Mouse (Mus musculus) bone marrow, adult 2 months (tissue): Measurements from ENCODE around the gene Nop58. TPM values are rescaled to one million over a fixed set of nuclear protein-coding genes. Genes with fewer than 3 reads are reported as not detected.
A peak's percentile ranks its signal among the peaks of the same experiment; 100 is the strongest.

Source experiments
- H3K27ac ChIP-seq: fragments of 200-500 bp; 2 replicates; pipeline ENCODE4 v1.5.1; 2012; ENCODE audit warnings: low read depth, mild to moderate bottlenecking, control low read depth, inconsistent platforms, low read length; ENCODE audit not compliant: control insufficient read depth, poor library complexity, insufficient read depth
- H3K4me1 ChIP-seq: fragments of 200-500 bp; 2 replicates; pipeline ENCODE4 v1.6.1; 2011; ENCODE audit warnings: low read length; ENCODE audit not compliant: control insufficient read depth, insufficient read depth
- H3K4me3 ChIP-seq: fragments of 200-500 bp; replicated peaks from 2 replicates; pipeline ENCODE3; 2011; ENCODE audit warnings: mild to moderate bottlenecking, low read depth, low read length, control low read depth; ENCODE audit not compliant: control insufficient read depth
- CTCF ChIP-seq: fragments of 200-500 bp; IDR thresholded peaks from 2 replicates; pipeline ENCODE4 v1.5.1; 2011; ENCODE audit warnings: low read length, control low read depth; ENCODE audit not compliant: control insufficient read depth, insufficient read depth
- POLR2A ChIP-seq: fragments of 200-500 bp; IDR thresholded peaks from 2 replicates; pipeline ENCODE4 v1.6.1; 2011; ENCODE audit warnings: low read depth, mild to moderate bottlenecking, control low read depth, low read length, borderline replicate concordance; ENCODE audit not compliant: control insufficient read depth
- WGBS: fragments of 180-500 bp; shearing (Covaris S2); methylation state at CpG from one replicate; pipeline ENCODE4 v1.1.7; 2018; 5-methylcytosine and 5-hydroxymethylcytosine counted together
- polyA plus RNA-seq: library from polyadenylated mRNA; stranded (reverse); fragments of >200 nt; gene quantifications from 2 replicates; pipeline ENCODE4 v1.2.4, GENCODE M21; 2011; ENCODE audit warnings: low replicate concordance; ENCODE audit not compliant: missing spikeins, insufficient read depth, insufficient read length

Gene Nop58
- polyA plus RNA-seq, 1 experiment, result 150 TPM

DNA sequence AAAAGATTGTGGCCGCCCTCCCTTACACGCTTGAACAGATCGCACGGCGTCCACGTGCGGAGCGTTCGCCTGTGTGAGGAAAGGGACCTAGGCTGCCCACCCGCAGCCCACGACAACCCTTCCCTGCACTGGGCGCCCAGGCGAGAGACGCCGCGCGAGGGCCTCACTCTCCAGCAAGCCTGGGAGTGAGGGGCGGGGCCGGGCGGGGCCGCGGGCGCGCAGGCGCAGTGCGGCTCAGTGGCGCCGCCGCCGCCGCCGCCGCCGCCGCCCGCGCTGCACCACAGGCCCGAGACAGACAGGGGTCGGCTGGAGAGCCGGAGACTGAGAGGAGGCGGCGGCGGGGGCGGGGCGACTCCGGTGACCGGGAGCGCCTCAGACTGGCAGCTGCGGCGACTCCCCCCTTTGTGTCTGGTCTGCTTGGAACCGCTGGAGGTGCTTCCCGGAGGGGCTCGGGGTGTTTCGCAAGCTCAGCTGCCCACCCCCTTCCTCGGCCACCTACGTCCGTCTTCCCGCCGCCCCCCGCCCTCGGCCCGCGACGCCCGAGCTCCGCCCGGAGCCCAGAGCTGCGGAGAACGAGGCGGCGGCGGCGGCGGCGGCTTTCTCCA lies 78.5 kb downstream of the Nop58 start, which contains the start of gene Bmpr2:
TSS of gene Bmpr2 (plus strand) at position 237 of the 605 bp plus-strand sequence.
- Histone ChIP-seq H3K27ac (peak within 1 kb of the TSS; percentile 79), H3K4me1 (no peaks in the 10 kb centered on the region), H3K4me3 (peak within 1 kb of the TSS; percentile 93)
- WGBS, result under 1% methylated on average over 69 of the region's 75 CpGs
- TF ChIP-seq POLR2A (peak; percentile 57; the same call in 1 of the 2 replicates), CTCF (no peak)

DNA sequence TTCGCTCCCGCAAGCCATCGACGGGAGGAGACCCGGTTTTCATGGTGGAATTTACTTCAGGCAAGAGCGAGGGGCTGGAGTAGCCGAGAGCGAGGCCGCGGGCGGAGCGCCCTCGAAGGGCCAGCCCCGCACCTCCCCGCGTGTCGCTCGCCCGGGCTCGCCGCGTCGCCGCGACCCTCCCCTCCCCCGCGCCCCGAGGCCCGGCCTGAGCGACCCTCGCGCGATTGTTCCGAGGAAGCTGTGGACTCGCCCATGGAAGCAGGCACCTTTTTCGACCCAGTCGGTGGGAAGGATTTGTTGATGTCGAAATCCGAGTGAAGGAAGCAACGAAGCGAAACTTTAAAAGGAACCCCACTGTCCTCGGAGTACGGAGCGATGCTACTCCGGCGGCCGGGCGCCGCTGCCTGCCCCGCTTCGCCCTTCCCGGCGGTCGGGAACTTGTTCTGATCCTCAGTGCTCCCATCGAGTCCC lies 79.0 kb downstream of the Nop58 start:
- peak overlapping the region; percentile 79 for H3K27ac ChIP-seq
- peak overlapping the region; percentile 88 for H3K4me3 ChIP-seq
- H3K4me1 ChIP-seq, result no peaks in the 10 kb centered on the region
- no peak for TF ChIP-seq CTCF
- TF ChIP-seq POLR2A, result no peak; the same call in 1 of the 2 replicates
- under 1% methylated on average over 52 of the region's 55 CpGs for WGBS

DNA sequence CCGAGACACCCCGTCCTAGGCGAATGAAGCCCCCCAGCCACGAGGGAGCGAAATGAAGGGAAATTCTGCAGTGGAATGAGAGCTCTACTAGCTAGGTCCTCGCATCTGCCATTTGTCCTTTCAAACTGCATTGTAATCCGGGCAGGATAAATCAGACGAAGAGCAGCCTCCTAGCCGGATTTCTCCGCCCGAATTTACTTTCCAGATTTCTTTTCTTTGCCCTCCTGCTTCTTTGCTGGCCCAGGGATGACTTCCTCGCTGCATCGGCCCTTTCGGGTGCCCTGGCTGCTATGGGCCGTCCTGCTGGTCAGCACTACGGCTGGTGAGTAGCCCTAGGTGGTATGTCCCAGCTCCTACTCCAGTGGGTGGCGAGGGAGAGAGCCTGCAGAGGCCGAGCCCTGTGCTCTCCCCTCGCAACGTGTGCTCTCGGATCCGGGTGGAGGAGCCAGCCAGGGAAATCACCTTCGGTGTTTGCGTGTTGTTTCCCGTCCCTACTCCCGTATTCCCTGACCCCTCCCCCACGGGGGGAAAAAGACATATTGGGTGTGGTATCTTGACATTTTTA lies 79.7 kb downstream of the Nop58 start:
- WGBS, result under 1% methylated on average over 27 of the region's 27 CpGs
- Histone ChIP-seq H3K27ac (no peak overlapping the region), H3K4me1 (no peaks in the 10 kb centered on the region), H3K4me3 (peak overlapping the region; percentile 57)
- TF ChIP-seq CTCF (no peak), POLR2A (no peak)

DNA sequence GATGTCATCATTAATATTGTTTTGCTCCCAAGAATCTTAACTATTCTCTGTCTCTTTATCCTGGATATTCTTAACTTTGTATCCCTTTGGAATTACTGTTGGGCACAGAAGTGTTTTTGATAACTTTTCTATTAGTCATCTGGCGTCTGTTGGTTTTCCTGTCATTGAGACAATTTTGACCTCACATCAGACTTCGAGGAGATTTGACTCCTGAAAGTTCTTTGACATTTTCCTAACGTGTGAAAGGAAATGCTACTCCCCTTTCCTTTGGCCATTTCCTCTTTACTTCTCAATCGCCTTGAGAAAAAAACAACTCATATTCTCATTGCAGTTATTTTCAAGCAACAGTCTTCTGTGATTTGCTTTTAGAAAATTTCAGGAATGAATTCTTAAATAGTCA lies 80.5 kb downstream of the Nop58 start:
- 12% methylated on average over 4 of the region's 4 CpGs for WGBS
- no peak overlapping the region for H3K27ac ChIP-seq
- TF ChIP-seq CTCF (no peak), POLR2A (no peak)

DNA sequence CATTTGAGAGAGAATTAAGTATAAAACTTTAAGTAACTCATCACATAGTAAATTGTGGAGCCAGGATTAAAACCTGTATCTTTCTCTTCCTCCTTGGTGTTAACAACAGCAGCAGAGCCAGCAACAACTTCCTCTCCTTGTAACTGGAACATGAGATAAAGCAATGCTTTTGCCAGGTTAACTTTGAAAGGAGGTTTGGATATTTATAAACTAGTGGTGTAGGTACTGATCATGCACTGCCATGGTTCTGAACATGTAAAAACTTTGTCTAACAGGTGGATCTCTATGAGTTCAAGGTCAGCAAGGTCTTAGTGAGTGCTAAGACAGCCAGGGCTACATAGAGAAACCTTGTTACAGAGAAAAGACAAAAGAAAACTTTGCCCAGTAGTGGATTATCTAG lies 81.9 kb downstream of the Nop58 start:
- no peak overlapping the region for H3K4me3 ChIP-seq
- no peaks in the 10 kb centered on the region for H3K4me1 ChIP-seq
- H3K27ac ChIP-seq, result no peak overlapping the region
- TF ChIP-seq POLR2A (no peak), CTCF (no peak)

More for the DNA sequence above, 80.5 kb downstream of the Nop58 start:
- no peak overlapping the region for H3K4me3 ChIP-seq
- no peaks in the 10 kb centered on the region for H3K4me1 ChIP-seq

Other genes starting within 250 kb of the Nop58 start
- gene Fzd7, start 202.5 kb upstream of the Nop58 start, polyA plus RNA-seq, result 3.3 TPM in 1 of 2 replicates, not detected in the other
- gene Gm973, start 168.7 kb upstream of the Nop58 start, polyA plus RNA-seq, result 2.0 TPM in 1 of 2 replicates, not detected in the other
- 67.7 and 140 TPM in 2 replicates for gene Sumo1, start 14.1 kb upstream of the Nop58 start, polyA plus RNA-seq
- 1.1 and 5.1 TPM in 2 replicates for gene Bmpr2, start 78.4 kb downstream of the Nop58 start, polyA plus RNA-seq
- 7.5 and 12.0 TPM in 2 replicates for gene Fam117b, start 228.0 kb downstream of the Nop58 start, polyA plus RNA-seq